Mouse (Mus musculus): Measurements from ENCODE around the gene Cygb. TPM values are rescaled to one million over a fixed set of nuclear protein-coding genes. Genes with fewer than 3 reads are reported as not detected.
"Not testable (repeated sequence)": the region's sequence is repeated elsewhere in the genome, so short reads cannot be mapped to it uniquely, and the experiment has no call there.

Cygb gene
- polyA plus RNA-seq, 1 experiment from 2014 or later: 2.6 TPM

- Histone ChIP-seq H3K4me1 (peaks cover 54% of the 10 kb centered on the region), H3K9ac (no peak overlapping the region), H3K9me3 (no peaks in the 10 kb centered on the region), H3K4me2 (no peak overlapping the region), H3K27ac (replicated peaks) (0 out of 2 replicates have a peak overlapping the region, but pooled peaks have one; percentile 20), H3K36me3 (no peaks in the 10 kb centered on the region), H3K27me3 (replicated peaks) (peaks cover 49% of the 10 kb centered on the region), H3K4me3 (no peak overlapping the region)
- WGBS: 56% methylated on average over 8 of the region's 8 CpGs
- no peak for ATAC-seq (ENCODE audit: extremely low read depth, insufficient number of reproducible peaks, low FRiP score, low TSS enrichment)
These were observed 8.5 kb downstream of the Cygb start for GRCm38 (mm10) chr11:116645446-116646110.

- H3K4me1 ChIP-seq: peaks cover 54% of the 10 kb centered on the region
- ATAC-seq (ENCODE audit: extremely low read depth, insufficient number of reproducible peaks, low FRiP score, low TSS enrichment): no peak
- H3K27ac ChIP-seq (replicated peaks): no peak overlapping the region
- H3K9ac ChIP-seq: peak overlapping the region; percentile 50; the same call in 1 of the 2 replicates
- H3K27me3 ChIP-seq (replicated peaks): peaks cover 38% of the 10 kb centered on the region
- no peaks in the 10 kb centered on the region for H3K9me3 ChIP-seq
- 48% methylated on average over 21 of the region's 21 CpGs for WGBS
- peak overlapping the region; percentile 29; the same call in 1 of the 2 replicates for H3K4me3 ChIP-seq
- H3K36me3 ChIP-seq: no peaks in the 10 kb centered on the region
- peak overlapping the region; percentile 61 for H3K4me2 ChIP-seq
These were observed 9.6 kb downstream of the Cygb start for GRCm38 (mm10) chr11:116644225-116645112.

GRCm38 (mm10) chr11:116643579-116644224, 10.4 kb downstream of the Cygb start:
- Histone ChIP-seq H3K27me3 (replicated peaks) (peaks cover 31% of the 10 kb centered on the region; the same call in 1 of the 2 replicates), H3K4me2 (peak overlapping the region; percentile 61), H3K4me1 (peaks cover 48% of the 10 kb centered on the region), H3K27ac (replicated peaks) (no peak overlapping the region), H3K36me3 (no peaks in the 10 kb centered on the region), H3K4me3 (peak overlapping the region; percentile 29), H3K9ac (peak overlapping the region; percentile 50; the same call in 1 of the 2 replicates), H3K9me3 (no peaks in the 10 kb centered on the region)
- 8% methylated on average over 19 of the region's 19 CpGs for WGBS
- ATAC-seq (ENCODE audit: extremely low read depth, insufficient number of reproducible peaks, low FRiP score, low TSS enrichment): no peak

GRCm38 (mm10) chr11:116642681-116643578, 11.2 kb downstream of the Cygb start:
- Histone ChIP-seq H3K4me2 (peak overlapping the region; percentile 61), H3K36me3 (no peaks in the 10 kb centered on the region), H3K9me3 (no peaks in the 10 kb centered on the region), H3K27me3 (replicated peaks) (peaks cover 31% of the 10 kb centered on the region; the same call in 1 of the 2 replicates), H3K4me3 (peak overlapping the region; percentile 29), H3K4me1 (peaks cover 40% of the 10 kb centered on the region), H3K9ac (peak overlapping the region; percentile 50; the same call in 1 of the 2 replicates), H3K27ac (replicated peaks) (no peak overlapping the region)
- no peak for ATAC-seq (ENCODE audit: extremely low read depth, insufficient number of reproducible peaks, low FRiP score, low TSS enrichment)
- 28% methylated on average over 14 of the region's 14 CpGs for WGBS

GRCm38 (mm10) chr11:116641731-116642130, 12.4 kb downstream of the Cygb start:
- no peak for ATAC-seq (ENCODE audit: extremely low read depth, insufficient number of reproducible peaks, low FRiP score, low TSS enrichment)
- 64% methylated on average over 3 of the region's 3 CpGs for WGBS

GRCm38 (mm10) chr11:116641168-116641567, 12.9 kb downstream of the Cygb start:
- ATAC-seq (ENCODE audit: extremely low read depth, insufficient number of reproducible peaks, low FRiP score, low TSS enrichment): no peak
- 49% methylated on average over 5 of the region's 5 CpGs for WGBS
- H3K27me3 ChIP-seq (replicated peaks): peaks cover 25% of the 10 kb centered on the region; the same call in 1 of the 2 replicates
- H3K36me3 ChIP-seq: no peaks in the 10 kb centered on the region
- peaks cover 22% of the 10 kb centered on the region for H3K4me1 ChIP-seq
- H3K4me3 ChIP-seq: no peak overlapping the region
- no peak overlapping the region for H3K27ac ChIP-seq (replicated peaks)
- H3K9me3 ChIP-seq: no peaks in the 10 kb centered on the region
- H3K4me2 ChIP-seq: no peak overlapping the region
- no peak overlapping the region for H3K9ac ChIP-seq

More at GRCm38 (mm10) chr11:116641731-116642130, 12.4 kb downstream of the Cygb start:
- no peak overlapping the region for H3K27ac ChIP-seq (replicated peaks)
- H3K4me3 ChIP-seq: no peak overlapping the region
- H3K36me3 ChIP-seq: no peaks in the 10 kb centered on the region
- no peak overlapping the region for H3K4me2 ChIP-seq
- H3K9ac ChIP-seq: no peak overlapping the region
- peaks cover 30% of the 10 kb centered on the region; the same call in 1 of the 2 replicates for H3K27me3 ChIP-seq (replicated peaks)
- no peaks in the 10 kb centered on the region for H3K9me3 ChIP-seq
- peaks cover 28% of the 10 kb centered on the region for H3K4me1 ChIP-seq

- not testable (repeated sequence) for H3K9ac ChIP-seq; H3K27me3 ChIP-seq (replicated peaks); H3K36me3 ChIP-seq; H3K4me1 ChIP-seq; H3K4me2 ChIP-seq; H3K27ac ChIP-seq (replicated peaks); ATAC-seq (ENCODE audit: extremely low read depth, insufficient number of reproducible peaks, low FRiP score, low TSS enrichment); H3K9me3 ChIP-seq; H3K4me3 ChIP-seq
- WGBS: 68% methylated on average over 8 of the region's 8 CpGs
These were observed 17.5 kb downstream of the Cygb start for GRCm38 (mm10) chr11:116636607-116637006.

- H3K27ac ChIP-seq (replicated peaks): no peak overlapping the region
- 75% methylated on average over 10 of the region's 10 CpGs for WGBS
- no peak for ATAC-seq (ENCODE audit: extremely low read depth, insufficient number of reproducible peaks, low FRiP score, low TSS enrichment)
- H3K9ac ChIP-seq: no peak overlapping the region
- no peak overlapping the region for H3K4me3 ChIP-seq
- H3K36me3 ChIP-seq: no peaks in the 10 kb centered on the region
- peaks cover 24% of the 10 kb centered on the region for H3K4me1 ChIP-seq
- H3K9me3 ChIP-seq: no peaks in the 10 kb centered on the region
- no peaks in the 10 kb centered on the region for H3K27me3 ChIP-seq (replicated peaks)
- no peak overlapping the region for H3K4me2 ChIP-seq
These were observed 21.2 kb downstream of the Cygb start for GRCm38 (mm10) chr11:116632962-116633361.

- no peak overlapping the region for H3K4me3 ChIP-seq
- no peak overlapping the region for H3K4me2 ChIP-seq
- H3K27ac ChIP-seq (replicated peaks): peak overlapping the region; percentile 62
- H3K4me1 ChIP-seq: peaks cover 42% of the 10 kb centered on the region
- H3K9ac ChIP-seq: peak overlapping the region; percentile 52
- peak; percentile 14; the same call in 1 of the 2 replicates for ATAC-seq (ENCODE audit: extremely low read depth, insufficient number of reproducible peaks, low FRiP score, low TSS enrichment)
- H3K36me3 ChIP-seq: no peaks in the 10 kb centered on the region
- no peaks in the 10 kb centered on the region for H3K9me3 ChIP-seq
- no peaks in the 10 kb centered on the region for H3K27me3 ChIP-seq (replicated peaks)
- WGBS: 30% methylated on average over 12 of the region's 12 CpGs
These were observed 23.7 kb downstream of the Cygb start for GRCm38 (mm10) chr11:116630171-116630965.

- no peak for ATAC-seq (ENCODE audit: extremely low read depth, insufficient number of reproducible peaks, low FRiP score, low TSS enrichment)
These were observed 24.6 kb downstream of the Cygb start for GRCm38 (mm10) chr11:116629472-116629871.

More at GRCm38 (mm10) chr11:116629472-116629871, 24.6 kb downstream of the Cygb start:
- H3K9me3 ChIP-seq: no peaks in the 10 kb centered on the region
- peaks cover 51% of the 10 kb centered on the region for H3K4me1 ChIP-seq
- H3K9ac ChIP-seq: no peak overlapping the region
- WGBS: 79% methylated on average over 6 of the region's 6 CpGs
- no peaks in the 10 kb centered on the region for H3K36me3 ChIP-seq
- H3K4me3 ChIP-seq: no peak overlapping the region
- no peak overlapping the region for H3K4me2 ChIP-seq
- H3K27me3 ChIP-seq (replicated peaks): no peaks in the 10 kb centered on the region
- H3K27ac ChIP-seq (replicated peaks): peak overlapping the region; percentile 62
